ENCODE assay signal across 7 mouse cellular contexts in genomic region chr19:24280601-24281228, GRCm38 (mm10). TPM values are rescaled to one million over a fixed set of nuclear protein-coding genes. Genes with fewer than 3 reads are reported as not detected.
A peak's percentile ranks its signal among the peaks of the same experiment; 100 is the strongest.
DNase-seq lines count a peak whose midpoint lies in the region; ATAC-seq and TF ChIP-seq lines count a peak whose summit lies in the region.

Gene Fxn (minus strand): TSS chr19:24280605.

- no peaks in the 10 kb centered on the region for H3K9me3 ChIP-seq in ES-Bruce4 (replicated peaks; ENCODE audit: control insufficient read depth, insufficient read depth, low read length, poor library complexity, severe bottlenecking)
- H3K9me3 ChIP-seq in intestine, embryonic 16.5 days (ENCODE audit: control insufficient read depth, low read length), result no peaks in the 10 kb centered on the region
- no peaks in the 10 kb centered on the region for H3K9me3 ChIP-seq in stomach, embryonic 15.5 days

- H3K4me1 ChIP-seq in ES-Bruce4 (ENCODE audit: control insufficient read depth, insufficient read depth, low read length), result peaks cover 2% of the 10 kb centered on the region
- no peaks in the 10 kb centered on the region; the same call in 1 of the 2 replicates for H3K4me1 ChIP-seq in intestine, embryonic 16.5 days (ENCODE audit: control insufficient read depth, insufficient read depth, low read length)
- H3K4me1 ChIP-seq in stomach, embryonic 15.5 days, result peaks cover 8% of the 10 kb centered on the region; the same call in 1 of the 2 replicates

- peak; percentile 96 for DNase-seq in 416B (ENCODE audit: low read depth)
- DNase-seq in gastrocnemius, postnatal 36 days, result peak in 1 of 2 experiments; percentile 17
- peak; percentile 92 for DNase-seq in mesoderm, embryonic 11.5 days (ENCODE audit: low read depth, low spot score)

- peak within 1 kb of the TSS; percentile 74 for H3K4me3 ChIP-seq in ES-Bruce4 (ENCODE audit: low read depth, low read length)
- H3K4me3 ChIP-seq in intestine, embryonic 16.5 days (ENCODE audit: low read length), result peak within 1 kb of the TSS; percentile 64
- peak within 1 kb of the TSS; percentile 65 for H3K4me3 ChIP-seq in stomach, embryonic 15.5 days (replicated peaks)

- intact Hi-C loops in gastrocnemius, postnatal 36 days (cut with DNase I), result no loop called here

- H3K4me2 ChIP-seq in intestine, embryonic 16.5 days (ENCODE audit: low read depth, low read length), result peak within 1 kb of the TSS; percentile 94
- H3K4me2 ChIP-seq in stomach, embryonic 15.5 days, result peak within 1 kb of the TSS; percentile 82

- no peaks in the 10 kb centered on the region for H3K36me3 ChIP-seq in ES-Bruce4 (ENCODE audit: control insufficient read depth, insufficient read depth, low read length, poor library complexity, severe bottlenecking)
- no peaks in the 10 kb centered on the region for H3K36me3 ChIP-seq in intestine, embryonic 16.5 days (ENCODE audit: control insufficient read depth, insufficient read depth, low read length)
- H3K36me3 ChIP-seq in stomach, embryonic 15.5 days, result no peaks in the 10 kb centered on the region

- peak within 1 kb of the TSS; percentile 74 for H3K9ac ChIP-seq in ES-Bruce4 (ENCODE audit: low read depth, poor library complexity, severe bottlenecking)
- peak within 1 kb of the TSS; percentile 82 for H3K9ac ChIP-seq in intestine, embryonic 16.5 days (ENCODE audit: low read depth, low read length)
- H3K9ac ChIP-seq in stomach, embryonic 15.5 days, result peak within 1 kb of the TSS; percentile 56

- TF ChIP-seq EP300 in ES-Bruce4 (IDR thresholded peaks at IDR 0.05; ENCODE audit: insufficient read depth, low read depth, low read length), result no peak

- ATAC-seq in common myeloid progenitor, adult 5-6 weeks (replicated peaks; ENCODE audit: low read depth, poor library complexity, severe bottlenecking), result peak; percentile 73
- ATAC-seq in intestine, embryonic 16.5 days, result peak; percentile 92
- peak; percentile 94 for ATAC-seq in stomach, embryonic 15.5 days (ENCODE audit: insufficient read depth, low FRiP score, low read depth)

- H3K27me3 ChIP-seq in ES-Bruce4 (ENCODE audit: control insufficient read depth, insufficient read depth, low read length, poor library complexity, severe bottlenecking), result no peaks in the 10 kb centered on the region
- H3K27me3 ChIP-seq in intestine, embryonic 16.5 days (replicated peaks; ENCODE audit: control insufficient read depth, insufficient read depth, low read length), result no peaks in the 10 kb centered on the region
- no peaks in the 10 kb centered on the region for H3K27me3 ChIP-seq in stomach, embryonic 15.5 days (replicated peaks)

- peak within 1 kb of the TSS; percentile 94 for H3K27ac ChIP-seq in ES-Bruce4 (ENCODE audit: insufficient read depth, low read length)
- H3K27ac ChIP-seq in intestine, embryonic 16.5 days (ENCODE audit: low read length), result peak within 1 kb of the TSS; percentile 80
- H3K27ac ChIP-seq in stomach, embryonic 15.5 days, result peak within 1 kb of the TSS; percentile 88

- WGBS in intestine, embryonic 16.5 days, result 3% methylated on average over 16 of the region's 22 CpGs
- under 1% methylated on average over 13 of the region's 22 CpGs for WGBS in stomach, embryonic 15.5 days

- no peak for TF ChIP-seq CTCF in ES-Bruce4 (IDR thresholded peaks at IDR 0.05; ENCODE audit: low read depth, low read length)

- TF ChIP-seq POLR2A in ES-Bruce4 (IDR thresholded peaks at IDR 0.05; ENCODE audit: insufficient read depth, low read length), result no peak

RNA-seq across cellular contexts. Expression of gene Fxn, which starts in this region (rescaled TPM):
- 9.0 and 11.2 TPM in 2 replicates for polyA plus RNA-seq in ES-Bruce4 (2011; ENCODE audit: insufficient read depth, insufficient read length, low read depth, missing spikeins)
- 29.9 TPM in 2 replicates for total RNA-seq in common myeloid progenitor, adult 5-6 weeks (2017)
- total RNA-seq in gastrocnemius, postnatal 36 days (2021), result 10 to 100 TPM; 19.9 to 20.0 TPM
- polyA plus RNA-seq in intestine, embryonic 16.5 days (2015; fragmentation: Nextera tagmentation; extraction: Ambion mirVana), result 34.1 and 37.6 TPM in 2 replicates
- polyA plus RNA-seq in stomach, embryonic 15.5 days (2015; fragmentation: Nextera tagmentation; extraction: Ambion mirVana), result 39.3 and 44.3 TPM in 2 replicates
